Mouse (Mus musculus): ENCODE measurements around the gene Lin7b. TPM values are rescaled to one million over a fixed set of nuclear protein-coding genes. Genes with fewer than 3 reads are reported as not detected.
A peak's percentile ranks its signal among the peaks of the same experiment; 100 is the strongest.

Gene Lin7b
- polyA plus RNA-seq, 1 experiment from 2014 or later = 24.4 TPM

DNA sequence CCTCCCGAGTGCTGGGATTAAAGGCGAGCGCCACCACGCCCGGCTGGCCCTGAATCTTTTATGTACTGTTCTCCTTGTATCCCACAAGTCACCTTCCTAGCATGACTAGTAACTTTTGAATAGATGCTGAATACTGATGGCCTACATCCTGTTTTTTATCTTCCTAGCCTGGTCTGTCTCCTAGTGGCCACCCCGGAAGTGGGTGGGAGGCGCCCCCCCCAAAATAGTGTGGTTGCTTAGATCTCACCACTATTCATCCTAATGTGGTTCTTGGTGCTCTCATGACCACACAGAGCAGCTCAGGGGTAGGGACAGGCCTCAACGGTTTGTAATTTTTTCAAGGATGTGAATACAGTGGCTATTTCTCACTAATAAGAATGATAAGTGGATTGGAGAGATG, 4.2 kb upstream of the Lin7b start:
- Histone ChIP-seq H3K27me3 (replicated peaks) (no peaks in the 10 kb centered on the region), H3K4me1 (peaks cover 13% of the 10 kb centered on the region), H3K4me3 (no peak overlapping the region), H3K4me2 (no peak overlapping the region), H3K9ac (no peak overlapping the region), H3K9me3 (no peaks in the 10 kb centered on the region), H3K36me3 (replicated peaks) (peaks cover 35% of the 10 kb centered on the region), H3K27ac (no peak overlapping the region)
- WGBS = 97% methylated on average over 8 of the region's 8 CpGs
- no peak for ATAC-seq (replicated peaks)

DNA sequence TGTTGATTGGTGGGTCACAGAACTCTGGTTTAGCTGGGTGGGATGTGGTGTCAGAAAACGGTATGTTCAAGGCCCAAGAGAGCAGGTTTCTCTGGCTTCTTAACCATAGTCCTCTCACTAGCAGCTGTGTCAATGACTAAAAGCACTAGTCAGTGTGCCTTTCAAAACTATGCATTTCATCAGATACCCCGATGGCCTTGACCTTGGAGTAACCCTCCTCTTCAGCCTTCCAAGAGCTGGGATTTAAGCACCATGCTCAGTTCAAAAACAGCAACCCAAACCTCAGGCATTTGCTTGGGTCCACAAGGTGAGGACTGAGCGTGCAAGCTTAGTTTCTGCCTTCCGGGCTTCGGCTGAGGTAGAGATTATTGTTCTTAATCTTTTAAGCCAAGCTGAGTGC, 2.0 kb upstream of the Lin7b start:
- Histone ChIP-seq H3K27ac (no peak overlapping the region), H3K4me3 (no peak overlapping the region), H3K4me1 (peaks cover 29% of the 10 kb centered on the region), H3K36me3 (replicated peaks) (peaks cover 29% of the 10 kb centered on the region), H3K9ac (no peak overlapping the region), H3K9me3 (no peaks in the 10 kb centered on the region), H3K4me2 (no peak overlapping the region), H3K27me3 (replicated peaks) (peaks cover 7% of the 10 kb centered on the region; the same call in 1 of the 2 replicates)
- WGBS = 86% methylated on average over 5 of the region's 5 CpGs
- no peak for ATAC-seq (replicated peaks)

DNA sequence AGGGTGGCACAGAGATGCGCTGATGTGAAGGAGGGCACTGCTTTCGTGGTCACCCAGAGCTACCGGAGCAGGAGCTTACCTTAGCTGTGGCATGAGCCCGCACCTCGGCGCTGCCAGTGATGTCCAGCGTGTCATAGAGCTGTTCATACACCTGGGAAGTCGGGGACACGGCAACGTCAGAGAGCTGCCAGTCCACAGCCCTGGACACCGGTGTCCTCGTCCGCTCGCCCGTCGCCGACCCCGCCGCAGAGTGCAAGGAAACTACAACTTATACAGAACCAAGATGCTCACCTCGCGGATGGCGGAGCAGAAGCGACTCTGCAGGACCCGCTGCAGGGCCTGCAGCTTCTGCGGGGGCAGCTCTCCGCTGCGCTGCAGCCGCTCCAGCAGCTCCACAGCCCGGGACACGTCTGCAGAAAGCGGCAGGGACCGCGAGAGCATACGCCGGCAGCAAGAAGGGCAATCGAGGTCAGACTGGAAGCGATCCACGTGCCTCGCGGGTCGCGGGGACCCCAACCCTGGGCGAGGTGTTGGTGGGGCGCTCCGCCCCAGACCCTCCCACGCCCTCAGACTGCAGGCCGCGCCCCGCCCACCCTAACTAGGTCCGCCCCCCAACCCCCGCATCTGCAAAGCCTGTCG, 428 bp downstream of the Lin7b start:
- Histone ChIP-seq H3K36me3 (replicated peaks) (peaks cover 6% of the 10 kb centered on the region), H3K27ac (0 out of 2 replicates have a peak overlapping the region, but pooled peaks have one; percentile 35), H3K9me3 (no peaks in the 10 kb centered on the region), H3K27me3 (replicated peaks) (peaks cover 7% of the 10 kb centered on the region; the same call in 1 of the 2 replicates), H3K4me2 (peak overlapping the region; percentile 97), H3K4me3 (peak overlapping the region; percentile 48), H3K9ac (peak overlapping the region; percentile 57), H3K4me1 (peaks cover 40% of the 10 kb centered on the region)
- ATAC-seq (replicated peaks) = peak; percentile 12
- WGBS = 10% methylated on average over 45 of the region's 52 CpGs

DNA sequence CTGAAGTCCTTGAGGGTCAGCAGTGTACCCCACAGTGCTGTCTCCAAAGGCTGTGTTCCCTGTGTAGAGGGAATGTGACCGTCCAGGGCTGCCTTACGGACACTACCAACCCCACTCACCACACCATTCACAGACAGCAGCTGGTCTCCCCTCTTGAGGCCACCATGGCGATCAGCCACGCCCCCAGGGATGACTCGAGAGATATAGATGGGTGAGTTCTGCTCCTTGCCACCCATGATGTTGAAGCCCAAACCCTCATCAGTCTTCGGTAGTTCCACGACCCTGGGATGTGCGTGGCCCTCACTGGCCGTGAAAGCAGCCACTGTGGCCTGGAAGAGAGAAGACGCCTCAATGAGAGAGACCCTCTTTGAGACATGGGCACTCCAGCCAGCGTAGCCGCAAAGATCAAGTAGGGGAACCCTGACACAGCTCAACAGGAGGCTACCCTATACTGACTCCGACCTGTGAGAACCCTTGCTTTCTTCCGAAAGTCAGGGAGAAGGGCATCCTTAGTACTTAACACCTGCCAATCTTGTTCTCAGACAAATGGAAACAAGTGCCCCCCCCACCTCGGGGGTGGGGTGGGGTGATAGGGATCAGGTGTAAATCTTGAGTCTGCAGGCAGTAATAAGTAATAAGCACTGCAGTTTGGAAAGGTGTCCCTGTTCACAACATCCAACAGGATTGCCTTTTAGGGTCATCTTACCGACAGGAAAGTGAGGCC, 1.2 kb downstream of the Lin7b start:
- peaks cover 7% of the 10 kb centered on the region; the same call in 1 of the 2 replicates for H3K27me3 ChIP-seq (replicated peaks)
- no peak overlapping the region for H3K9ac ChIP-seq
- no peak overlapping the region for H3K27ac ChIP-seq
- peak overlapping the region; percentile 48 for H3K4me3 ChIP-seq
- WGBS = 76% methylated on average over 16 of the region's 16 CpGs
- ATAC-seq (replicated peaks) = no peak
- no peaks in the 10 kb centered on the region for H3K9me3 ChIP-seq
- H3K4me1 ChIP-seq = peaks cover 44% of the 10 kb centered on the region
- H3K4me2 ChIP-seq = peak overlapping the region; percentile 97
- H3K36me3 ChIP-seq (replicated peaks) = peaks cover 3% of the 10 kb centered on the region

DNA sequence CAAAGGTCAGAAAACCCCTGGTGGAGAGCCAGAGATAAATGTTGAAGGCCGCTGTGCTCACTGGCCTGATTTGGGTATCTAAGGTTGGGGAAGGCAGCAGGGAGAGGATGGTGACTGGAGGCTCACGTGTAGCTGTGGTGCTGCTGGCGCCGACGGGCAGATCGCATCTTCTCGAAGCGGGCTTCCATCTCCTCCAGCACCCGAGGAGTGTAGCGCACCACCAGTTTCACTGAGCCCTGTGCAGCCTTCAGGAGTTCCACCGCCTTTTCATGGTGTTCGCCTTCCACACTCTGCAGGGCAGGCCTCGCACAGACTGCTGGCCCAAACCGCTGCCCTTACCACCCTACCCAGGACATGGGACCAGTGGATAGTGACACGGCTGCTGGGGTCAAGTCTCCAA, 2.2 kb downstream of the Lin7b start:
- 86% methylated on average over 15 of the region's 15 CpGs for WGBS
- Histone ChIP-seq H3K27ac (peak overlapping the region; percentile 85; the same call in 1 of the 2 replicates), H3K9ac (peak overlapping the region; percentile 64), H3K36me3 (replicated peaks) (no peaks in the 10 kb centered on the region; the same call in 1 of the 2 replicates), H3K27me3 (replicated peaks) (peaks cover 7% of the 10 kb centered on the region; the same call in 1 of the 2 replicates), H3K4me2 (peak overlapping the region; percentile 77), H3K4me3 (peak overlapping the region; percentile 74), H3K9me3 (no peaks in the 10 kb centered on the region), H3K4me1 (peaks cover 49% of the 10 kb centered on the region)
- no peak for ATAC-seq (replicated peaks)

DNA sequence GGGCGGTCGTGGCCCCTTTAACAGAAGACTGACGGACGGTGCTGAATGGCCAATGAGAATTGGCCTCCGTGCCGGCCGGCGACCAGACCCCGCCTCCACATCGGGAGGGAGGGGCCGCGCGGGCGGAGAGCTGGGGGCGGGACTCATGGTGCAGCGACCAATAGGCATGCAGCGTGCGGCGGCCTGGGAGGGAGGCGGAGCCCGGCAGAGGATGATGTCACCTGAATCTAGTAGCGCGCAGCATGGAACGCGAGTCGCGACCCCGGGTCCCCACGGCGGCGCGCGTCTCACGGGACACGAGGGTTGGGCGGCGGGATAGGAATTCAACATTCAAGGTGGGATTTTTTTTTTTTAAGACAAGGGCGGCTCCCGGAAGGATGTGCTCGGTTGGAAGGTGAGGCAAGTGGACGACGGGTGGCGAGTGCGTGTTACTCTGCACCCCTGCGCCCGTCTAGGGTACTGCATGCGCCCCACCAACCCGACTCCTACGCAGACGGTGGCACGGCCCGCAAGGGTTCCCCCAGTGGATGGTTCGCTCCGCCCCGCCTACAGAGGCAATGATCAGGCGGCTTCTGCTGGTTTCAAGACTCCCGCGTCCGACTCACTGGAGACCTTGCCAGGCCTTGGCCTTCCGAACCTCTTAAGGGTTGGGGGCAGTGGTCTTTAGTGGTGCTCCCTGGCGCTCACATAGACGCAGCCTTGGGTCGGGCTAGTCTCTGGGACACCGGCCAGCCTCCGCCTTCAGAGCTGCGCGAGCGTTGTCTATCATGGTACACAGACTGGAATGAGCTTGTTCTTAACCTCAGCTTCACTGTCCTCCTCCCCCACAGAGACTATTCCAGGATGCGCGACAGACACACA, 3.1 kb downstream of the Lin7b start:
- H3K36me3 ChIP-seq (replicated peaks) = no peaks in the 10 kb centered on the region
- peaks cover 58% of the 10 kb centered on the region for H3K4me1 ChIP-seq
- peak overlapping the region; percentile 85 for H3K9ac ChIP-seq
- peak; percentile 89 for ATAC-seq (replicated peaks)
- peak overlapping the region; percentile 74 for H3K4me3 ChIP-seq
- 1% methylated on average over 70 of the region's 70 CpGs for WGBS
- peak overlapping the region; percentile 85 for H3K27ac ChIP-seq
- H3K4me2 ChIP-seq = peak overlapping the region; percentile 77
- no peaks in the 10 kb centered on the region for H3K9me3 ChIP-seq
- H3K27me3 ChIP-seq (replicated peaks) = peaks cover 7% of the 10 kb centered on the region; the same call in 1 of the 2 replicates

DNA sequence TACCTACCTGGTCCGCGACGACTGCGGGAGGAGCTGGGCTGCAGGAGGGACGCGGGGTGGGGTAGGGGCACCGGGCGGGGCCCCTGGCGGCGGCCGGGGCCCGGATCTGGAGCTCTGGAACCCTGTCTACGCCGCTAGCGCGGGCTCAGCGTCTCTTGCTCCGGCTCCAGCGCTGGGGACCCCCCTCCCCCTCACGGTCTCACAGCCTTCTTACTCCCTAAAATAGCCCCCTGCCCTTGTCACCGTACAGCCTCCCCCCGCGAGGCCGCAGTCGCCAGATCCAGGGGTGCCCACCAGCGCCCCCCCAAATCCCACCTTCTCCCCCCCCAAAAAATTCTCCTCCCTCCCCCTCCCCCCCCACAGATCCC, 3.7 kb downstream of the Lin7b start, which contains the start of gene Ppfia3:
Gene Ppfia3 (minus strand): TSS at position 368 of the 368 bp plus-strand sequence.
- Histone ChIP-seq H3K4me2 (peak within 1 kb of the TSS; percentile 77), H3K4me3 (peak within 1 kb of the TSS; percentile 74), H3K27me3 (replicated peaks) (peaks cover 7% of the 10 kb centered on the region; the same call in 1 of the 2 replicates), H3K36me3 (replicated peaks) (no peaks in the 10 kb centered on the region), H3K9ac (peak within 1 kb of the TSS; percentile 85), H3K9me3 (no peaks in the 10 kb centered on the region), H3K4me1 (peaks cover 64% of the 10 kb centered on the region), H3K27ac (peak within 1 kb of the TSS; percentile 85)
- peak; percentile 52 for ATAC-seq (replicated peaks)
- under 1% methylated on average over 24 of the region's 26 CpGs for WGBS

DNA sequence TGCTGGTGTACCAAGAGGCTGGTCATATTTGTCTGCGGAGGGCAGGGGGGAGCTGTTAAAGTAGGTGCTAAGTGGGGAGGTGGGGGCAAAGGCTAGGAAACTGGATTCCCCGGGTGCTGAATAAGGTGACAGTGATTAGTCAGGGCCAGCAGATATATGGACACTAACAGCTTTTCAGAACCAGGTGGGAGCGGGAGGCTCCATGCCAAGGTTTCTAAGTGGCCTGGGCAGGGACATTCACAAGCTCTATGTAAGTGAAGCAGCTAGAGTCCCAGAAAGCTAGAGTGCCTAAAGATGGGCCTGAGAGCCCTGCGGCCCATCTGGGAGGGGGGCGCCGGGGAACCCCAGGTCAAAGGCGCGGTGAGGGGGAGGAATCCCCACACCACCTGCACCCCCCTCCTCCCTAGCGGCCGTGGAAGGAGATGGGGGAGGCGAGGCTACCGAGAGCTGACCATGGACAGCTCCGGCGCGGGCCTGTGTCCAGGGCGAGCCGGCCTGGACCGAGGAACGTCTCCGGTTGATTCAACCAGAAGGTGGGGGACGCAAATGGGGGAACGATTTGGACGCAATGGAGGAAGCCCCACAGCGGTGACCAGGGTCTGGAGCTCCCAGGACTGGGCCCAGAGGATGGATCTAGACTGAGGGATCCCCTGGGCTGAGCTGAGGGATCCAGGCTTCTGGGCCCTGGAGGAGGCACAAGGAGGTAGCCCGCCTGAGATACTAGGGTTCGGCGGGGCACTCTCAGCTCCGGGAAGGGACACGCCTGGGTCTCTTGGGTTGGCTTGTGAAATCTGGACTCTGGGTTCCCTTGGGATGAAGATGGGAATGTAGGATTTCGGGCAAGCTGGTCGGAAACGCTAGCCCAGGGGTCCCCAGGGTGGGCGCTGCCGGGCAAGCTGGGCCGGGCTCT, 4.4 kb downstream of the Lin7b start:
- Histone ChIP-seq H3K4me2 (peak overlapping the region; percentile 74), H3K9me3 (no peaks in the 10 kb centered on the region), H3K27ac (peak overlapping the region; percentile 78), H3K4me3 (peak overlapping the region; percentile 74), H3K27me3 (replicated peaks) (peaks cover 7% of the 10 kb centered on the region; the same call in 1 of the 2 replicates), H3K36me3 (replicated peaks) (no peaks in the 10 kb centered on the region), H3K9ac (peak overlapping the region; percentile 85), H3K4me1 (peaks cover 70% of the 10 kb centered on the region)
- no peak for ATAC-seq (replicated peaks)
- 5% methylated on average over 28 of the region's 35 CpGs for WGBS

DNA sequence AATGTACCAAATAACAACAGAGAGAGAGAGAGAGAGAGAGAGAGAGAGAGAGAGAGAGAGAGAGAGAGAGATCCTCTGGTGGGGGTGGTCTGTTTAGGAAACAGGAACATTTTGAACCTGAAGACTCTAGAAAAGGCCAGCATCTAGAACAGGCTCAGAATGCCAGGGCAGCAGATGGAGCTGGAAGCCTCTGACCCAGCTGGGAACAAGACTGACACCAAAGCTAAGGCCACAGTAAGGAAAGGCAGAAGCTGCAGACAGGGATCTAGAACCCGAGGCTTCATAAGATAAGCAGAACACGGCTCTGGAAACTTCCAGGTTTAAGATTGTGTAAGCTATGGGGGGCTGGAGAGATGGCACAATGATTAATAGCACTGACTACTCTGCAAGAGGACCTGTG, 6.4 kb downstream of the Lin7b start:
- Histone ChIP-seq H3K4me1 (peaks cover 52% of the 10 kb centered on the region), H3K4me3 (no peak overlapping the region), H3K27ac (no peak overlapping the region), H3K27me3 (replicated peaks) (peaks cover 2% of the 10 kb centered on the region; the same call in 1 of the 2 replicates), H3K9me3 (no peaks in the 10 kb centered on the region), H3K4me2 (no peak overlapping the region), H3K9ac (no peak overlapping the region), H3K36me3 (replicated peaks) (no peaks in the 10 kb centered on the region)
- WGBS = 92% methylated on average over 2 of the region's 2 CpGs
- no peak for ATAC-seq (replicated peaks)

DNA sequence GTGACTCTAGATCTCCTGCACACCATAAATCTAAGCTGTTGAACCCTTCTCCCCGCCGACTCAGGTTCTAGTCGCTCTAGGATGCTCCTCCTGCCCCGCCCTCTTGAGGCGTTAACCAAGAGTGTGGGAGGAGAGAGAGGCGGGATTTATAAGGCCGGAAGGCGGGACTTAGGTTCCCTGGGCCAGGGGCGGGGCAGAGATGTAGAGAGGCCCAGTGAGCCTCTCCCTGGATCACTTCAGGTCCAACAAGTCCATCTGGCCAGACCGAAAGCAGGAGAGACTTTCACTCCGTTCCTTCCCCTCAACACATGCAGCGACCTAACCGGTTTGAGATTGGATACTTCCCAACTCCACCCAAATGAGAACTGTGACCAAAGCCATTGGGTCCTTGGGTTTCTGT, 7.6 kb downstream of the Lin7b start:
- 13% methylated on average over 13 of the region's 13 CpGs for WGBS
- H3K9ac ChIP-seq = no peak overlapping the region
- peaks cover 46% of the 10 kb centered on the region for H3K4me1 ChIP-seq
- H3K27ac ChIP-seq = no peak overlapping the region
- no peaks in the 10 kb centered on the region for H3K9me3 ChIP-seq
- peak overlapping the region; percentile 4; the same call in 1 of the 2 replicates for H3K4me2 ChIP-seq
- ATAC-seq (replicated peaks) = no peak
- peaks cover 8% of the 10 kb centered on the region; the same call in 1 of the 2 replicates for H3K36me3 ChIP-seq (replicated peaks)
- H3K4me3 ChIP-seq = no peak overlapping the region
- H3K27me3 ChIP-seq (replicated peaks) = no peaks in the 10 kb centered on the region; the same call in 1 of the 2 replicates

DNA sequence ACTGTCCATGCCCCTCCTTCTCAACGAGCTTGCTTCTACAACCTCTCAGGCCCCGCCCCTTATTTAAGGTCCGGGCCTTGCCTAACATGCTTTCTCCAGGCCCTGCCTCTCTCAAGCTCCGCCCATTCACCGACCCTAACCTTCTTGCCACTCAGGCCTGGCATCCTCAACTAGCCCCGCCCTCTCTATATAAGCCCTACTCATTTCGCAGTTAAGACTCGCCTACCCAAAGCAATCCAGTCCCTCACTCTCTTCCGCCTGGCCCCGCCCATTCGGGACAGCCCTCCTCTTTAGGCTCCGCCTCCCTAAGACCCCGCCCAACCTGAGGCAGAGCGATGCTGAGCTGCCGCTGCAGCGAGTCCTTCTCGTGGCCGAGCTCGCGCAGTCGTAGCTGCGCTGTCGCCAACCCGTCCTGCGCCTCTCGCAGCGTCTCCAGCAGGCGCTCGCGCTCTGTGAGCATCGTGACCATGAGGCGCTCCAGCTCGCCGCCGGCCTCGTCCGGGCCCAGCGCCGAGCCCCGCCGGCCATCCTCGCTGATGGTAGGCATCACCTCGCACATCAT, 9.1 kb downstream of the Lin7b start:
- Histone ChIP-seq H3K27me3 (replicated peaks) (no peaks in the 10 kb centered on the region; the same call in 1 of the 2 replicates), H3K9ac (peak overlapping the region; percentile 43), H3K27ac (peak overlapping the region; percentile 66), H3K4me3 (peak overlapping the region; percentile 41), H3K4me2 (peak overlapping the region; percentile 60), H3K4me1 (peaks cover 42% of the 10 kb centered on the region), H3K36me3 (replicated peaks) (peaks cover 21% of the 10 kb centered on the region; the same call in 1 of the 2 replicates), H3K9me3 (no peaks in the 10 kb centered on the region)
- WGBS = under 1% methylated on average over 43 of the region's 43 CpGs
- ATAC-seq (replicated peaks) = peak; percentile 87

Measured in midbrain, embryonic 15.5 days (tissue).